Mouse (Mus musculus) mature B cell (primary cell): Measurements from ENCODE around the gene Gm28038.

Experiments used
- in situ Hi-C: fragments of 300-500 bp; cut with MboI; formaldehyde crosslinking; loops from 2 replicates; pipeline ENCODE4 v1.14.3; 2019

Gene Gm28038

GRCm38 (mm10) chr2:30280743-30281142 is at the start of gene Gm28038:
TSS of gene Gm28038 (plus strand) at chr2:30281043.
- in situ Hi-C loops, result no loop called here

GRCm38 (mm10) chr2:30235593-30235992 is 45.2 kb upstream of the Gm28038 start:
- in situ Hi-C loops, result no loop called here

- in situ Hi-C loops, result no loop called here
These were observed 44.2 kb upstream of the Gm28038 start for GRCm38 (mm10) chr2:30236426-30237198.

GRCm38 (mm10) chr2:30237199-30237880 is 43.5 kb upstream of the Gm28038 start, which contains the start of gene Lrrc8a:
TSS of gene Lrrc8a (plus strand) at chr2:30237715.
- in situ Hi-C loops, result no loop called here

GRCm38 (mm10) chr2:30237881-30238280 is 43.0 kb upstream of the Gm28038 start:
- in situ Hi-C loops, result no loop called here

GRCm38 (mm10) chr2:30238906-30239465 is 41.9 kb upstream of the Gm28038 start:
- in situ Hi-C loops, result no loop called here

- in situ Hi-C loops, result no loop called here
These were observed 41.1 kb upstream of the Gm28038 start for GRCm38 (mm10) chr2:30239777-30240176.

GRCm38 (mm10) chr2:30240267-30240666 is 40.6 kb upstream of the Gm28038 start, which contains the start of gene Gm28035:
TSS of gene Gm28035 (plus strand) at chr2:30240567.
- in situ Hi-C loops, result no loop called here

- in situ Hi-C loops, result no loop called here
These were observed 38.3 kb upstream of the Gm28038 start for GRCm38 (mm10) chr2:30242509-30242908.

- in situ Hi-C loops, result no loop called here
These were observed 37.5 kb upstream of the Gm28038 start for GRCm38 (mm10) chr2:30243391-30243790.

- in situ Hi-C loops, result no loop called here
These were observed 36.2 kb upstream of the Gm28038 start for GRCm38 (mm10) chr2:30244595-30245178.

- in situ Hi-C loops, result no loop called here
These were observed 33.8 kb upstream of the Gm28038 start for GRCm38 (mm10) chr2:30247036-30247435.

GRCm38 (mm10) chr2:30247681-30248080 is 33.2 kb upstream of the Gm28038 start:
- in situ Hi-C loops, result no loop called here

GRCm38 (mm10) chr2:30249182-30249581 is 31.7 kb upstream of the Gm28038 start:
- in situ Hi-C loops, result no loop called here

- in situ Hi-C loops, result no loop called here
These were observed 30.4 kb upstream of the Gm28038 start for GRCm38 (mm10) chr2:30250166-30251128.

- in situ Hi-C loops, result no loop called here
These were observed 29.3 kb upstream of the Gm28038 start for GRCm38 (mm10) chr2:30251417-30252104.

GRCm38 (mm10) chr2:30252521-30252920 is 28.3 kb upstream of the Gm28038 start:
- in situ Hi-C loops, result no loop called here

GRCm38 (mm10) chr2:30253809-30254208 is 27.0 kb upstream of the Gm28038 start:
- in situ Hi-C loops, result no loop called here

- in situ Hi-C loops, result no loop called here
These were observed 25.0 kb upstream of the Gm28038 start for GRCm38 (mm10) chr2:30255631-30256395.
